Mouse (Mus musculus) CD8-positive naive resting alpha-beta T cell, adult 2 months (primary cell): ENCODE data around the gene Atad3a.
A peak's percentile ranks its signal among the peaks of the same experiment; 100 is the strongest.
"Not testable (repeated sequence)": the region's sequence is repeated elsewhere in the genome, so short reads cannot be mapped to it uniquely, and the experiment has no call there.

Experiments
- DNase-seq, 2 experiments: peaks; one replicate each; pipeline ENCODE4 v3.0.0; 2022; ENCODE audit warnings: low read depth in 2 of 2, low spot score in 2 of 2

The Atad3a gene

GRCm38 (mm10) chr4:155775855-155776254 is 15.0 kb upstream of the Atad3a start:
- no peak for DNase-seq

DNA sequence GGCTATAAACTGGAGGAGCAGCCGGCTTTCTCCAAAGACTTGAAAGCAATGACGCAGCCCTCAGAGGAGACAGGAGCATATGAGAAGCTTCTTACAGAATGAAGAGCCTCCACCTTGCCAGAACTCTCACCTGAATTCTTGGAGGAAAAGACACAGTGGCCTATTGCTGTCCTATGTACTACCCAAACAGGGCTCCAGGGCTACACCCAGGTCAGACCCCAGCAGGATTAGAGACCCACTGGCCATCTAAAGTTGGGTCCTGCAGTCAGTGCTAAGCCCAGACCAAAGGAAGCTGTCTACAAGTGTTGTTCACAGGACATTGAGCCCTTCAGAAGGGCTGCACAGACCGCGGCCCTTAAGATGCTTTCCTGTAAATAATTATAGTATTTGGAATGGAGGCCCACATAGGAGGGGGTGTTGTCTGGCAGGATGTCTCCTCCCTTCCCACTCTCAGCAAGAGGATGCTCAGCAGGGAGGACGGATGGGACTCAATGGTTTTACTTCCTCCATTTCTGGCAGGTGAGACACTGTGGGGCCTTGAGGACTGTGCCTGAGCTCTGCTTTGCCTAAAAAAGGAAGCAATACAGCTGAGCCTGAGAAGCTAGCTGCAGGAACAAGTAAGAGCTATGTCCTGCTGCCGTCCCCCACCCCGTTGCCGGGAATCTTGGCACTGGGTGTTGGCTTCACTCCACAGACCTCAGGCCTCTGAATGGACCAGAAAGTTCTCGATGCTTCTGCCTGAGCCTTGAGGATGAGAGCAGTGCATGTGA is 14.3 kb upstream of the Atad3a start:
- DNase-seq = no peak

GRCm38 (mm10) chr4:155774280-155774754 is 13.4 kb upstream of the Atad3a start, which contains the start of gene Vwa1:
Vwa1 (minus strand) TSS chr4:155774698.
- peak; percentile 58 to 75 for DNase-seq

DNA sequence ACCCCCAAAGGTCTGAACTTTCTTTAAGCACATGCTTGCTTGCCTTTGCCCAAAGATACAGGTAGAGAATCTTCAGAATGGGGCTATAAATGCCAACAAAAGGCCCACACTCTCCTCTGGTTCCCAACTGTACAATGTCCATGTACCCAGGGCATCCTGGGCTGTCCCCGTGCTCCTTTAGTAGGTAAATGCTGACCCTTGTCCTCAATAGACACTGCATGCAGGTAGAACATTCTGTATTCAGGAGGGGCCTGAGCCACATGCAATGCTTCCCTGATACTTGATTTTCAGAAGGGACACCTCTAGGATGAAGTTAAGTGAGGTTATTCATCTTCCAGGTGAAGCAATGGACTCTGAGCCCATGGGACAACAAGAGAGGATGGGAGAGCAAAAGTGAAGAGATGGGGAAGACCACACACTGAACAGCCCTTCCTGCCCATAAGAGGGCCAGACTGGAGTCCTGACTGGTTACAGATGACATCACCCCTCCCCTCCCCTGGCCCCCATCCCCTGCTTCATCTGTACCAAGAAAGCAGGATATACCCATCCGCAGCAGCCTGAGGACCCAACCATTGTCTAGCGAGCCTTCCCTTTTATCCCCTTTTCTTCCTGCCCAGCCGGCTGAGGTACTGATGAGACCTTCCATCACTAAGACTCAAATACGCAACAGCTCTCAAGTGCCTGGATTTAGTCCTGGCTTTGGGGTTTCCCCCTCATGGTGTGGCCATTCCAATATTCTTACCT is 12.6 kb upstream of the Atad3a start:
- no peak for DNase-seq

GRCm38 (mm10) chr4:155772786-155773185 is 11.9 kb upstream of the Atad3a start:
- DNase-seq = no peak

GRCm38 (mm10) chr4:155771706-155772105 is 10.8 kb upstream of the Atad3a start:
- no peak for DNase-seq

GRCm38 (mm10) chr4:155770626-155771025 is 9.7 kb upstream of the Atad3a start:
- no peak for DNase-seq

GRCm38 (mm10) chr4:155769880-155770512 is 9.1 kb upstream of the Atad3a start:
- peak; percentile 70 to 73 for DNase-seq

DNA sequence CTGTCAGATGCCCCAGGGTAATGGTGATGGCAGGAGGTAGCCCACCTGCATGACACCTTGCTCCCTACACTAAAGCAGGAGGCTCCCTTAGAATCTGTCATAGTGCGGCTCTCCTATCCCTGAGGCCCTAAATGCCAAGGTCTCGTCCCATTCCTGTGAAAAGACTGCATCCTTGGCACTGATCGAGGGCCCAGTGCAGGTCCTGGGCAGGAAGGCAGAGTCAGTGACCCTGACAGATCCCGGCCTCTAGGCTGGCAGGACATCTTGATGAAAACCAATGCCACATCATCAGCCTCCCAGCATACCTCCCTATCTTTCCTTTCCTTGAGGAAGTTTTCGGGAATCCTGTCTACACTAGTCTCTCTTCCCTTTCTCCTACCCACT is 8.6 kb upstream of the Atad3a start:
- no peak for DNase-seq

- no peak for DNase-seq
These were observed 1.5 kb upstream of the Atad3a start for GRCm38 (mm10) chr4:155762357-155762756.

- DNase-seq = no peak
These were observed 635 bp upstream of the Atad3a start for GRCm38 (mm10) chr4:155761356-155762099.

- peak; percentile 30 to 59 for DNase-seq
These were observed 856 bp downstream of the Atad3a start for GRCm38 (mm10) chr4:155759862-155760612.

DNA sequence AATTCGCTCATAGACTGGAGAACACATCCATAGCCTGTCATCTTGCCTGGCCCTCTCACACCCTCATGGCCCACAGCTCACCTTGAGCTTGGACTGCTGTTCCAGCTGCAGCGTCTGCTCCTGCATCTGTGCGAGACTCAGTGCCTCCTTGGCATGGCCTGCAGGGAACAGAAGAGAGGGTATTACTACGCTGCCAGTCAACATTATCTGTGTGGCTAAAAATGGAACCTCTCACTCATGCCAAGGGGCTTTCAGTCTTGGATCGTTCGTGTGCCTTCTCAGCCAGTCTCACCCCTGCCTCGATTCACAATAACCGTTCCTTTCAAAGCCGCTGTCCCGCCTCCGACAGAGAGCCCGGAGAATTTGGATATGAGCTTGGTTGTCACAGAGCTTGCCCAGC is 3.9 kb downstream of the Atad3a start:
- no peak for DNase-seq

- DNase-seq = no peak
These were observed 14.1 kb downstream of the Atad3a start for GRCm38 (mm10) chr4:155746575-155747490.

DNA sequence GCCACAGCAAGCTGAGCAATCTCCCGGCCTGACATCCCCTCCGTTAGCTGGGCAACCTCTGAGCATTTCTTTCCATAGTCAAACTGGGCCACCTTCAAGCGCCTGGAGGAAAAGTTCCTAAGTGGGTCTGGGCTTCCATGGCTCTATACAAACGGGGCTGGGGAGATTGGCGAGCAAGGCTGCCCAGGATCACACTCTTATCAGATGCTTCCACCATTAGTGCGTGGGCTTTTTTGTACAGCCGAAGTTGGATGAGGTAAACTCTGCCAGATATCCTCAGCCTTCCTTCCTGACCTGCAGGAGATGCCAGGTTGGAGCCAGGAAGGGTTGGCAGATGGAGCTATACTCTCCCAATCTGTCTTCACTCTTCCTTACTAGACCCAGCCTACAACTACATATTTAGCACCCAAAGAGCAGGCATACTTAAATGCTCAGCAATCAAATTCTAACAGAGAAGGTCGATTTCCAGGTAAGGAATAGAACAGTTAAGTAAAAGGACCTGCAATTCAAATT is 14.8 kb downstream of the Atad3a start:
- DNase-seq = no peak

- no peak for DNase-seq
These were observed 15.8 kb downstream of the Atad3a start for GRCm38 (mm10) chr4:155745136-155745535.

DNA sequence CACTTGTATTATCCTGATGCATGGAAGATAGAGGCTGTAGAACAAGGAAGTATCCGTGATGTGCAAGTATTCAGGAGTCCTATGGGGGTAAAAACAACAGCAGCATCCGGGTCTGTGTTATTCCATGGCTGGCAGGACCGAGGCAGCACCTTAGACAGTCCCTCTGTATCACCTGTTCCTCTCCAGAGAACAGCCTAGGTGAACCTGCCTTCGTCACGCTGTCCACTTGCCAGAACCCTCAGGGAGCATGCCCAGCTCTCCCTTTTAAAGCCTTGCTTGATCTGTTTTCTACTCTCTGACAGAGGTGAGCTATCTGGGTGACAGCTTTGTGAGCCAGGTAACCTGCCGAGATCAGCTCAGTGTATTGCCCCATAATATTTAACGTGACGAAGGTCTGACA is 16.4 kb downstream of the Atad3a start:
- DNase-seq = no peak

DNA sequence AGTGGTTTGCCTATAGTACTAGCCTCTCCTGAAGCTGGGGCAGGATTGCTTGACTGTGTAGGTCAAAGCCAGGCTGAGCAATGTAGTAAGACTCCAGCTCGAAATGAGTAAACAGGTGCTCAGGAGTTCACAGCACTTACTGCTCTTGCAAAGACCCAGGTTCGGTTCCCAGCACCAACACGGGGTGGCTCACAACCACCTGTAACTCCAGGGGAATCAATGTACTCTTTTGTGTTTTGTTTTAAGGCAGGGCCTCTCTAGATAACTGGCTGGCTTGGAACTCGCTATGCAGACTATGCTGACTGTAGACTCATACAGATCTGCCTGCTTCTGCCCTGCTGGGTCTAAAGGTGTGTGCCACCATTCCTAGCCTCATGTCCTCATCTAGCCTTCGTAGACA is 18.2 kb downstream of the Atad3a start:
- no peak for DNase-seq

- not testable (repeated sequence) for DNase-seq
These were observed 20.2 kb downstream of the Atad3a start for GRCm38 (mm10) chr4:155740681-155741080.
